ENCODE assay signal across 30 mouse cellular contexts in the genomic region with DNA sequence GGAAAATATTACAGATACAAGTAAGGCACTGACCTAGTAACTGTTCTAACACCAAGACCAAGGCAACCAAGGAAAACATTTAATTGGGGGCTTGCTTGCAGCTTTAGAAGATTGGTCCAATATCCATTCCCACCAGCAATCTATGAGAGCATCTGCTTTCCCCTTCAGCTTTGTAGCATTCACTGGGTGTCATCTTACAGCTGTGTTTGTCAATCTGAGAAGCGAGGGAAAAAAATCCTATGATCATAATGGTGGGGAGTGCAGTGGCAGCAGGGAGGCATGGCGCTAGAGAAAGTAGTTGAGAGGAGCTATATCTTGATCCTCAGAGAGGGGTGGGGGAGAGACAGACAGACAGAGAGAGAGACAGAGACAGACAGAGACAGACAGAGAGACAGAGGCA.
"Had no signal": no experiment of that assay in that cellular context is flagged by ENCODE, and none has a peak within 500 bp of the region (broad histone marks: within the 10 kb centered on the region; RNA-seq: fewer than 3 reads in every experiment).

No protein-coding gene starts in this region.

- H3K4me2 ChIP-seq: limb, embryonic 12.5 days; limb, embryonic 13.5 days; limb, embryonic 15.5 days; liver, embryonic 11.5 days; liver, embryonic 12.5 days; liver, embryonic 13.5 days; liver, embryonic 15.5 days; lung, embryonic 14.5 days; lung, embryonic 15.5 days; midbrain, embryonic 11.5 days; midbrain, embryonic 12.5 days; midbrain, embryonic 13.5 days; midbrain, embryonic 15.5 days had no signal

- H3K4me1 ChIP-seq: limb, embryonic 12.5 days; limb, embryonic 15.5 days; liver, embryonic 12.5 days; liver, embryonic 13.5 days; liver, embryonic 15.5 days; lung, embryonic 15.5 days; megakaryocyte, embryonic 14.5 days had no signal

- H3K27me3 ChIP-seq: limb, embryonic 12.5 days; limb, embryonic 13.5 days; limb, embryonic 15.5 days; liver, embryonic 12.5 days; lung, embryonic 15.5 days; midbrain, embryonic 15.5 days had no signal

- H3K36me3 ChIP-seq: limb, embryonic 10.5 days; limb, embryonic 12.5 days; limb, embryonic 13.5 days; limb, embryonic 15.5 days; liver, embryonic 12.5 days; liver, embryonic 13.5 days; liver, embryonic 15.5 days; lung, embryonic 15.5 days; midbrain, embryonic 10.5 days; midbrain, embryonic 12.5 days; midbrain, embryonic 13.5 days; midbrain, embryonic 15.5 days had no signal

- H3K4me3 ChIP-seq: limb, embryonic 10.5 days; limb, embryonic 12.5 days; limb, embryonic 13.5 days; limb, embryonic 15.5 days; liver, embryonic 12.5 days; liver, embryonic 13.5 days; liver, embryonic 15.5 days; lung, embryonic 15.5 days; megakaryocyte, embryonic 14.5 days; midbrain, embryonic 10.5 days; midbrain, embryonic 12.5 days; midbrain, embryonic 13.5 days; midbrain, embryonic 15.5 days had no signal

- DNase-seq: left cerebral cortex, postnatal 4 days; liver; liver, embryonic 13.5 days; liver, postnatal 0 days; lung, adult 18-20 months; lung, adult 2 months; lung, embryonic 14.5 days; lung, postnatal 10 days; lung, postnatal 14 days; lung, postnatal 36 days; lung, postnatal 4 days; midbrain, embryonic 14.5 days had no signal

- H3K9me3 ChIP-seq: limb, embryonic 10.5 days; limb, embryonic 12.5 days; limb, embryonic 13.5 days; limb, embryonic 15.5 days; liver, embryonic 12.5 days; liver, embryonic 13.5 days; liver, embryonic 15.5 days; lung, embryonic 15.5 days; midbrain, embryonic 10.5 days; midbrain, embryonic 12.5 days; midbrain, embryonic 13.5 days; midbrain, embryonic 15.5 days had no signal

- H3K27ac ChIP-seq: limb, embryonic 10.5 days; limb, embryonic 12.5 days; limb, embryonic 13.5 days; limb, embryonic 15.5 days; liver, embryonic 12.5 days; liver, embryonic 13.5 days; liver, embryonic 14.5 days; liver, embryonic 15.5 days; lung, embryonic 15.5 days; macrophage; midbrain, embryonic 10.5 days; midbrain, embryonic 12.5 days; midbrain, embryonic 13.5 days; midbrain, embryonic 15.5 days had no signal

- H3K9ac ChIP-seq: limb, embryonic 12.5 days; limb, embryonic 13.5 days; limb, embryonic 15.5 days; liver, embryonic 12.5 days; liver, embryonic 13.5 days; liver, embryonic 14.5 days; liver, embryonic 15.5 days; liver, postnatal 0 days; lung, embryonic 14.5 days; lung, embryonic 15.5 days; midbrain, embryonic 12.5 days; midbrain, embryonic 13.5 days; midbrain, embryonic 15.5 days had no signal

- ATAC-seq: liver, embryonic 12.5 days; liver, postnatal 0 days; lung, postnatal 0 days; midbrain, embryonic 13.5 days; midbrain, embryonic 15.5 days; midbrain, embryonic 16.5 days had no signal
